Mouse (Mus musculus) brown adipose tissue, adult 24 weeks (tissue): Measurements from ENCODE around the gene A630001G21Rik. TPM values are rescaled to one million over a fixed set of nuclear protein-coding genes. Genes with fewer than 3 reads are reported as not detected.

Experiments
- H3K27ac ChIP-seq: fragments of 200-500 bp; replicated peaks from 2 replicates; pipeline ENCODE4 v1.5.1; 2012; ENCODE audit warnings: low read depth, mild to moderate bottlenecking, low read length
- H3K4me1 ChIP-seq: fragments of 200-500 bp; 2 replicates; pipeline ENCODE4 v1.6.1; 2012; ENCODE audit warnings: low read length, mixed read lengths; ENCODE audit not compliant: control insufficient read depth, insufficient read depth, insufficient read length
- H3K4me3 ChIP-seq: fragments of 200-500 bp; 2 replicates; pipeline ENCODE4 v1.5.1; 2012; ENCODE audit warnings: low read depth, mild to moderate bottlenecking, low read length, moderate library complexity; ENCODE audit not compliant: insufficient read depth
- polyA plus RNA-seq: library from polyadenylated mRNA; stranded (reverse); fragments of >200 nt; gene quantifications from 2 replicates; pipeline ENCODE4 v1.2.4, GENCODE M21; 2012; ENCODE audit not compliant: missing spikeins, insufficient read depth, insufficient read length

Gene A630001G21Rik
- polyA plus RNA-seq, 1 experiment = not detected

- no peak overlapping the region for H3K4me3 ChIP-seq
- H3K27ac ChIP-seq = no peak overlapping the region
- 0 out of 2 replicates have a peak, but pooled peaks cover 2% of the 10 kb centered on the region for H3K4me1 ChIP-seq
Measured at GRCm38 (mm10) chr1:85757531-85758230, 20.8 kb downstream of the A630001G21Rik start.

- H3K4me3 ChIP-seq = no peak overlapping the region
- peak overlapping the region; percentile 91 for H3K27ac ChIP-seq
- H3K4me1 ChIP-seq = peaks cover 34% of the 10 kb centered on the region
Measured at GRCm38 (mm10) chr1:85751932-85752680, 26.3 kb downstream of the A630001G21Rik start.

GRCm38 (mm10) chr1:85751494-85751893, 26.9 kb downstream of the A630001G21Rik start:
- H3K4me3 ChIP-seq = no peak overlapping the region
- peaks cover 32% of the 10 kb centered on the region for H3K4me1 ChIP-seq
- H3K27ac ChIP-seq = peak overlapping the region; percentile 99

- Histone ChIP-seq H3K4me3 (no peak overlapping the region), H3K4me1 (peaks cover 32% of the 10 kb centered on the region), H3K27ac (peak overlapping the region; percentile 99)
Measured at GRCm38 (mm10) chr1:85750650-85751049, 27.8 kb downstream of the A630001G21Rik start.

GRCm38 (mm10) chr1:85749829-85750228, 28.6 kb downstream of the A630001G21Rik start:
- Histone ChIP-seq H3K4me1 (peaks cover 32% of the 10 kb centered on the region), H3K4me3 (no peak overlapping the region), H3K27ac (peak overlapping the region; percentile 99)

- peaks cover 25% of the 10 kb centered on the region for H3K4me1 ChIP-seq
- H3K4me3 ChIP-seq = no peak overlapping the region
- H3K27ac ChIP-seq = no peak overlapping the region
Measured at GRCm38 (mm10) chr1:85746511-85746910, 31.9 kb downstream of the A630001G21Rik start.

GRCm38 (mm10) chr1:85744539-85744938, 33.9 kb downstream of the A630001G21Rik start:
- H3K4me1 ChIP-seq = peaks cover 9% of the 10 kb centered on the region

GRCm38 (mm10) chr1:85742916-85743505, 35.4 kb downstream of the A630001G21Rik start:
- H3K4me3 ChIP-seq = no peak overlapping the region
- H3K4me1 ChIP-seq = no peaks in the 10 kb centered on the region
- H3K27ac ChIP-seq = no peak overlapping the region

More at GRCm38 (mm10) chr1:85744539-85744938, 33.9 kb downstream of the A630001G21Rik start:
- Histone ChIP-seq H3K27ac (no peak overlapping the region), H3K4me3 (no peak overlapping the region)

GRCm38 (mm10) chr1:85742333-85742732, 36.1 kb downstream of the A630001G21Rik start:
- no peaks in the 10 kb centered on the region for H3K4me1 ChIP-seq
- no peak overlapping the region for H3K27ac ChIP-seq
- H3K4me3 ChIP-seq = no peak overlapping the region

- H3K4me1 ChIP-seq = no peaks in the 10 kb centered on the region
- H3K27ac ChIP-seq = no peak overlapping the region
- no peak overlapping the region for H3K4me3 ChIP-seq
Measured at GRCm38 (mm10) chr1:85740923-85741322, 37.5 kb downstream of the A630001G21Rik start.

- no peak overlapping the region for H3K27ac ChIP-seq
- no peaks in the 10 kb centered on the region for H3K4me1 ChIP-seq
- no peak overlapping the region for H3K4me3 ChIP-seq
Measured at GRCm38 (mm10) chr1:85739819-85740218, 38.6 kb downstream of the A630001G21Rik start.

GRCm38 (mm10) chr1:85739000-85739399, 39.4 kb downstream of the A630001G21Rik start:
- Histone ChIP-seq H3K27ac (no peak overlapping the region), H3K4me3 (no peak overlapping the region), H3K4me1 (no peaks in the 10 kb centered on the region)

GRCm38 (mm10) chr1:85736355-85737184, 41.9 kb downstream of the A630001G21Rik start:
- H3K4me1 ChIP-seq = no peaks in the 10 kb centered on the region
- peak overlapping the region; percentile 87 for H3K27ac ChIP-seq

GRCm38 (mm10) chr1:85735463-85736123, 42.9 kb downstream of the A630001G21Rik start:
- peak overlapping the region; percentile 59 for H3K4me3 ChIP-seq
- peak overlapping the region; percentile 87 for H3K27ac ChIP-seq

More at GRCm38 (mm10) chr1:85736355-85737184, 41.9 kb downstream of the A630001G21Rik start:
- peak overlapping the region; percentile 59 for H3K4me3 ChIP-seq

More at GRCm38 (mm10) chr1:85735463-85736123, 42.9 kb downstream of the A630001G21Rik start:
- H3K4me1 ChIP-seq = no peaks in the 10 kb centered on the region
